Mouse (Mus musculus) liver, postnatal 0 days (tissue): ENCODE results near the gene Kti12.

Experiments
- CTCF ChIP-seq: sonication (generic); IDR thresholded peaks from 2 replicates; pipeline ENCODE4 v1.5.1; 2016; ENCODE audit warnings: antibody characterized with exemption, low read depth
- EP300 ChIP-seq: IDR thresholded peaks from 2 replicates; pipeline ENCODE4 v1.6.1; 2016; ENCODE audit warnings: antibody characterized with exemption, low read depth, mild to moderate bottlenecking

GRCm38 (mm10) chr4:108811550-108811949 lies 36.0 kb upstream of the Kti12 start:
- TF ChIP-seq EP300 (no peak), CTCF (no peak)
